Mouse (Mus musculus): ENCODE data around the gene Gm10097. TPM values are rescaled to one million over a fixed set of nuclear protein-coding genes. Genes with fewer than 3 reads are reported as not detected.

Gm10097 gene
- polyA plus RNA-seq (2017; shearing (Covaris generic)): 0.13 TPM

GRCm38 (mm10) chr10:5068676-5069265, at the start of gene Gm10097:
Gene Gm10097 (plus strand): TSS chr10:5069192.

